Mouse (Mus musculus): ENCODE results near the gene Frat1. TPM values are rescaled to one million over a fixed set of nuclear protein-coding genes. Genes with fewer than 3 reads are reported as not detected.

The Frat1 gene
- total RNA-seq, 2 experiments from 2014 or later = 3.7 to 4.9 TPM

DNA sequence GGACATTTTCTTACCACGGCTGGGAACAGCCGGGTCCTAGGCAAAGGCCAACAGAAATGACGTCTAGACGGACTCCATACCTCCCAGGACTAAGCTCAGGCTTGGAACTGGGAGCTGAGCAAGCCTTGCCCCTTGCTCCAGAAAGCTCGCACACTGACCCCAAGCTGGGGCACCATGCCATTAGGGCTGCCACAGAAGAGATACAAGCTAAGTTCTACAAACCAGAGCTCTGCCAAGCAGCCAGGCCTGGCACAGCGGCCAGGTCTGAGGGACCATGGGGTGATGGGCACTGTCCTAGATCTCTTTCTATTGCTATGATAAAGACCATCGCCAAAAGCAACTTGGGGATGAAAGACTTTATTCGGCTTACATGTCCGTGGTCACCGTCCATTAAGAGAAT lies 17.2 kb upstream of the Frat1 start:
- no peak for DNase-seq (ENCODE audit: low spot score)
- intact Hi-C loops (cut with DNase I) = no loop called here

DNA sequence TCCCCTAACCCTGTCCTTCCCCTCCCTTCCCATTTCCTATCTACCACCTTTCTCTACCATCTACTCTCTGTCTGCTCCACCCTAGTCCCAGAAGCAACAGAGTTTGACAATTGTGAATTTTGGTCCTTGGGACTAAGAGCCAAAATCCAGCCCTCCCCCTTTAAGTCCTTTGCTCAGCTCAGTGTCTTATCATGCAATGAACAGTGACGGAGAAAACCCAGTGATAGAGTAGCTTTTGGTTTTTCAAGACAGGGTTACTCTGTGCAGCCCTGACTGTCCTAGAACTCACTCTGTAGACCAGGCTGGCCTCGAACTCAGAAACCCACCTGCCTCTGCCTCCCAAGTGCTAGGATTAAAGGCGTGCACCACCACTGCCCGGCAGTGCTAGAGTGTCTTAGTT lies 16.4 kb upstream of the Frat1 start:
- intact Hi-C loops (cut with DNase I) = no loop called here
- no peak for DNase-seq (ENCODE audit: low spot score)

DNA sequence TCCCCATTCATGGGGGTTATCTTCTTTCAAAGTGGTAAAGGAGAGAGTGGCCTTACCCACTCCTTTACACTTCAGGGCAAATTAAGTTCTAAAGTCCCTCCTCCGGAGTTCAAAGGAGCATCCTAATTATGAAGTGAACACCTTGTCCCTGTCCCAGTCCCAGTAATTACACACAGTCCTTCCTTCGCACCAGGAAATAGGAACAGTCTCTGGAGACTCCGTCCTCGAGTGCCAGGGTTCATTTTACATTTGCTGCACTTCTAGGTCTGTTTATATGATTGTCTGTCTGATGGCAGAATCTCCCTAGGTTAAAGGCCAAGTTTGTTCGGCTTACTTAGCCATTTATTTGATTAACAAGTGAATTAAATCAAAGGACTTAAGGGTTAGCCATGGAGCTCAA lies 13.4 kb upstream of the Frat1 start:
- intact Hi-C loops (cut with DNase I) = no loop called here
- DNase-seq (ENCODE audit: low spot score) = no peak

DNA sequence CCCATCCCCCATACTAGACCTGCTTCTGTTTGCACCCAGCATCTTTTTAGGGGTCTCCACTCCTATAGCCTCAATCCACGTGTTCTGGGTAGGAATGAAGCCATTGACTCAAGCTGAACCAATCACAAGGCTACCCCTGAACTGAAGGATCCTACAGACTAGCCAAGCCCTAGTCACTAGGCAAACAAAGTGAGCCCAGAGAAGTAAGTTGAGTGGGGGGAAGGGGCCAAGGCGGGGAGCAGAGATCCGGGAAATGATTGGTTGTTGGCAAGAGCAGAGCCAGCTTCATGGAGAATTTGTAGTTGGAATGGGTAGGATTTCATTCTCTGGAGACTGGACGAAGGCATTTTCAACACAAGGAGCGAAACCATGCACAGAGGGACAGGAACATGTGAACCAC lies 12.9 kb upstream of the Frat1 start:
- intact Hi-C loops (cut with DNase I) = no loop called here
- no peak for DNase-seq (ENCODE audit: low spot score)

DNA sequence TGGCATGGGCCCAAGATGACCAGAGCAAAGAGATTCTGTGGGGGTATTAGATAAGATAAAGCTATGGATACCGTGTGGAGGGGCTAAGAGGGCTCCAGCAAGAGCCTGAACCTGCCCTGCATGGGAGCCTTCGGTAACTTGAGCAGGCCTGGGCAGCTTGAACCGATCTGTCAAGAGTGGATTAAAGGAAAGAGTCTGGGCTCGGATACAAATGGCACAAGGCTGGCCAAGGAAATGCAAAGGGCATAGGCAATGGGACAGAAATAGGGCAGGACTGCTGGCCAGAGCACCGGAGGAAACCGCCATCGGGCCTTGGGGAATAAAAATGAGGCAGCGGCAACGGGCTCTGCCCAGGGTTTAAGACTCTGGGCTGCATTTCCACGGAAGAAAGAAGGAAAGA lies 12.4 kb upstream of the Frat1 start:
- intact Hi-C loops (cut with DNase I) = no loop called here

DNA sequence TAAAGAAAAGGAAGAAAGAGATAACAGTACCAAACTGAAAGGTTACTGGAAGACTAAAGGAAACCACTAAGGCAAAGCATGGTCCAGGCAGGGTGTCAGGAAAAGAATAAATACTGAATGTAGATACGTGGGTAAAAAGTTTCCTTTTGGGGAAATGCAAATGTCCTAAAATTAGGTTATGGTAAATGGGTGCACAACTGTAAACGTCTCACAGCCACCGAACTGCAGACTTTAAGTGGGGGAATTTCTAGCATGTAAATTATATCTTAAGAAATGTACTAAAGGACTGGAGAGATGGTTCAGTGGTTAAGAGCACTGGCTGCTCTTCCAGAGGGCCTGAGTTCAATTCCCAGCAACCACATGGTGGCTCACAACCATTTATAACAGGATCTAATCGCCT lies 11.0 kb upstream of the Frat1 start:
- DNase-seq (ENCODE audit: low spot score) = no peak
- intact Hi-C loops (cut with DNase I) = no loop called here

More for the DNA sequence above, 12.4 kb upstream of the Frat1 start:
- DNase-seq (ENCODE audit: low spot score) = no peak

DNA sequence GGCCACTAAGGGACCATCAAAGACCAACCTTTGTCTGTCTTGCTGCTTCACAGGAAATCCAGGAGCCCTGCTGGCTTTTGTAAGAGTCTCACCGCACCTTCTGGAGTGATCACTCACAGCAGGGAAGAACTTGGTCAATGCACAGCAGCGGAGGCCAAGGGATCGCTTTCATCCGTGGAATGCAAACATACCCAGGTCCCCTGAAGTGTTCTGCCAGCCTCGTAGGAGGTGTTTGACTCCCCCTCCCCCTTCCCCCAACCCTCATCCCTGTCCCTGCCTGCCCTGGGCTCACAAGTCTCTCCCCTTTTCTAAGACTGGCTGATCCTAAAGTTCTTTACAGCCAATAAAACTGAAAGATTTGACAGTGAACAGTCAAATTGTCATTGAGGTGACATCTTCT lies 8.3 kb upstream of the Frat1 start:
- DNase-seq (ENCODE audit: low spot score) = no peak
- intact Hi-C loops (cut with DNase I) = no loop called here

DNA sequence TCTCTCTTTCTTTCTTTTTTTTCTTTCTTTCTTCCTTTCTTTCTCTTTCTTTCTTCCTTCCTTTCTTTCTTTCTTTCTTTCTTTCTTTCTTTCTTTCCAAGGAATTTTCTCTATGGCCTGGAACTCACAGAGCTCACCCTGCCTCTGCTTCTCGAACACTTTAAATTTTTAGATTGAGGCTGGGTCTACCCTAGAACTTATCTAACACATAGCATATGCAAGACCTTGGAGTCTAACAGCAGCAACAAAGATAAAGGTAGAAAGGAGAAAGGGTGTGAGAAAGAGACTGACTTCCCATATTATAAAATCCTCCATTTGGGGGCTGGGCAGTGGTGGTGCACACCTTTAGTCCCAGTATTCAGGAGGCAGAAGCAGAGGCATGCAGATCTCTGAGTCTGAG lies 7.2 kb upstream of the Frat1 start:
- intact Hi-C loops (cut with DNase I) = no loop called here
- DNase-seq (ENCODE audit: low spot score) = no peak

DNA sequence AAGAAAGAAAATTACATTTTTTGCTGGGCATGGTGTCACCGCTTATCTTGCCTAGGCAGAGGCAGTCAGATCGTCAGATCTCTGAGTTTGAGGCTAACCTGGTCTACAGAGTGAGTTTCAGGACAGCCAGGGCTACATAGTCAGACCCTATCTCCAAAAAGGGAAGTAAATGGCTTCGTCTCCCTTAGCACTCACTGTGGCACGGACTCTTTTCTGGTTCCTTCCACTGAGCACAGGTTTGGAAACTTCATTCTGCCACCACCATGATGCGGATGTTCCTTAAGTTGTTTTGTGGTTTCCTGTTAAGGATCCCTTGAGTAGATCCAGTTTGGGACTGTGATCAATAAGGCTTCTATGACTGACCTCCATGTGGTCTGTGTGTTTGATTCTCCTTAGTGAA lies 4.8 kb upstream of the Frat1 start:
- DNase-seq (ENCODE audit: low spot score) = no peak
- intact Hi-C loops (cut with DNase I) = no loop called here

DNA sequence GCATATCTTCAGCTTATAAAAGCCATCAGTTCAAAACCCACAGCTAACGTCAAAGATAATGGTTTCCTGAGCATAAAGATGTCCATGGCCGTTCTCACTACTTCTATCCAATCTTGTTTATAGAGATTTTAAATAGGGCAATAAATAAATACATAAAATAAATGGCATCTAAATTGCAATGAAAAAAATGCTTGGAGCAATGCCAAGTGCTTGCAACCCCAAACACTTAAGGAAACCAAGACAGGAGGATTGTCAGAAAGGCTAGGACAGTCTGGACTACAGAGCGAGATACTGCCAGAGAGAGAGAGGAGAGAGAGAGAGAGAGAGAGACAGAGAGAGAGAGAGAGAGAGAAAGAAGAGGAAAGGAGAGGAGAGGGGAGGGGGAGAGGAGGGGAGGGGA lies 3.2 kb upstream of the Frat1 start:
- no peak for DNase-seq (ENCODE audit: low spot score)
- intact Hi-C loops (cut with DNase I) = no loop called here

DNA sequence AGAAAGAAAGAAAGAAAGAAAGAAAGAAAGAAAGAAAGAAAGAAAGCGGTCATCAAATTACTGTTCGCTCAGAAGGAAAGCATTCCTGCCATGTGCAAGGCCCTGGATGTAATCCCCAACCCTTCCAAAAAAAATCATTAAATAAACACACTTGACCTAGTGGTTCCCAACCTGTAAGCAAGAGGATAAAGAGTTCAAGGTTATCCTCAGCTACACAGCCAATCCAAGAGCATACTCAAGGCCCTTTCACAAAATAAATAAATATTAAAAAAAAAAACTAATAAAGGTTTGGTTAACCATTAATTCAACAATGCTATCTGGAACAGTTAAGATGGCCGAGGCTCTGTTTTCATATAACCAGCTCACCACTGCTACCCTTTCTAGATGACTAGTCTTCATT lies 829 bp upstream of the Frat1 start:
- no peak for DNase-seq (ENCODE audit: low spot score)
- intact Hi-C loops (cut with DNase I) = no loop called here

DNA sequence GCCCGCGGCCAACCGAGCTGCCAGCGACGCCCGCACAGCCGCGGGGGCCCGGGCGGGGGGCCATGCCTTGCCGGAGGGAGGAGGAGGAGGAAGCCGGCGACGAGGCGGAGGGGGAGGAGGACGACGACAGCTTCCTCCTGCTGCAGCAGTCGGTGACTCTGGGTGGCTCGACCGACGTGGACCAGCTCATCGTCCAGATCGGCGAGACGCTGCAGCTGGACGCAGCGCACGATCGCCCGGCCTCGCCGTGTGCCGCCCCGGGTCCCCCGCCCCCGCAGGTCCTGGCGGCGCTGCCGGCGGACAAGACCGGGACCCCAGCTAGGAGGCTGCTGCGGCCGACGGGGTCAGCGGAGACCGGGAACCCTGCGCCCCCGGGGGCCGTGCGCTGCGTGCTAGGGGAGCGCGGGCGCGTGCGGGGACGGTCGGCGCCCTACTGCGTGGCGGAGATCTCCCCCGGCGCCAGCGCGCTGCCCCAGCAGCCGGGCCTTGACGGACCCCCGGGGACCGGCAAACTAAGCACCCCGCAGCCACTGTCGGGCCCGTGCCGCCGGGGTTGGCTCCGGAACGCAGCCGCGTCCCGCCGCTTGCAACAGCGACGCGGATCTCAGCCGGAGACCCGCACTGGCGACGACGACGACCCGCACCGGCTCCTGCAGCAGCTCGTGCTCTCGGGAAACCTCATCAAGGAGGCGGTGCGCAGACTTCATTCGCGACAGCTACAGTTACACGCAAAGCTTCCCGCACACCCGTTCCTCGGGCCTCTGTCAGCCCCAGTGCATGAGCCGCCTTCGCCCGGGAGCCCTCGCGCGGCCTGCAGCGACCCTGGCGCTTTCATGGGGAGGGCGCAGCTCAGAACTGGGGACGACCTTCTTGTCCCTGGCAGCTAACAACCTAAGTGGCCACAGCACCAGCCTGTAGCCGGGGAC lies 599 bp downstream of the Frat1 start:
- intact Hi-C loops (cut with DNase I) = loop anchor here (2.0 kb wide), 2 partner anchors 16 to 28 kb away; partner anchors contain the start of gene Arhgap19
- peak; percentile 15 for DNase-seq (ENCODE audit: low spot score)

DNA sequence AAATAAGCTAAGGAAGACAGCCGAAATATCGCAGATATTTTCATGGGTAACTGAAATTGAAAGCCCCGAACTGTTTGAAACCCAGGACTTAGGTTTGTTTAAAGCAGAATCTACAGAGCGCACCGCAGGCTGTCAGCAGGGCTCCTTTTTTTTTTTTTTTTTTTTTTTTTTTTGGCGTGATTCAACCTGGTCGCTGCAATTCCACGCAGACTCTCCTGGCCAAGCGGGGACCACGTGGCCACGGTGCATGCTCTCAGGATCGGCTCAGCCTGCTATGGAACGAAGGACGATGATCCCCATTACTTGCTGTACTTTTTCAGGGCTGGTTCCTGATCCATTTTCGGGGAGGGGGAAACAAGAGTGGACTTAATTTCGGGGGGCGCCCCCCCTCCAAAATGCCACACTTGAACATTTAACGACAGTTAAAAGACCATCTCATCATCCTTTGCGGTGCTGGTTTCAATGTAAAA lies 1.4 kb downstream of the Frat1 start:
- intact Hi-C loops (cut with DNase I) = loop anchor here (2.0 kb wide), 2 partner anchors 16 to 28 kb away; partner anchors contain the start of gene Arhgap19
- DNase-seq (ENCODE audit: low spot score) = no peak

DNA sequence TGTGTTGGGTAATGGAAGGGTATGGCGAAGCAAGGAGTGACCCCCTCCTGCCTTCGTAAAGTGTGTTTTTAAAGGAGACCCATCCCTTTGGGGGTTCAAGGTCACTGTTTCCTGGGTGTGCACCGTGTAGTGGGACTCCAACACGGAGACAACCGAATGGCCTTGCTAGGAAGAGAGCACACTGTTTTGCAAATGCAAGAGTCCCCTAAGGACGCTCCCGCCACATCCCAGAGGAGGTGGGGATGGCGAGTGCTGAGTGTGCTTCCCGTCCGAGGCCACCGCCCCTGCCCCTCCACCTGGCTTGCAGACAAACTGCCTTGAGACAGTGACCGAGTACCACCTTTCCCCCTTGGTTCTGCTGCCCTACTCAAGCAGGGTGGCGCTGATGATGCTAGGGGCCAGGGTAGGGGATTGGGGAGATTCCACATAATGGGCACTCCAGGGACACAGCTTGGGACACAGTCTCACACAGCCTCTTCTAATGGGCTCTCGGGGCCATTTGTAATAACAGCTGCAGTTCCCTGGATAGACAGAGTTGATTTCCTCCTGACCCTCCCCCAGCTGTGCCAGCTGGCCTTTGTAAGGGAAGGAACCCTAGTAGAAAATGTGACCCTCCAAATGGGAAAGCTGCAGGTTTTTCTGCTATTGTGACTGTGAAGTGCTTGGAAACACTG lies 2.1 kb downstream of the Frat1 start:
- intact Hi-C loops (cut with DNase I) = loop anchor here (2.0 kb wide), 2 partner anchors 15 to 29 kb away; partner anchors contain the start of gene Arhgap19
- DNase-seq (ENCODE audit: low spot score) = no peak

DNA sequence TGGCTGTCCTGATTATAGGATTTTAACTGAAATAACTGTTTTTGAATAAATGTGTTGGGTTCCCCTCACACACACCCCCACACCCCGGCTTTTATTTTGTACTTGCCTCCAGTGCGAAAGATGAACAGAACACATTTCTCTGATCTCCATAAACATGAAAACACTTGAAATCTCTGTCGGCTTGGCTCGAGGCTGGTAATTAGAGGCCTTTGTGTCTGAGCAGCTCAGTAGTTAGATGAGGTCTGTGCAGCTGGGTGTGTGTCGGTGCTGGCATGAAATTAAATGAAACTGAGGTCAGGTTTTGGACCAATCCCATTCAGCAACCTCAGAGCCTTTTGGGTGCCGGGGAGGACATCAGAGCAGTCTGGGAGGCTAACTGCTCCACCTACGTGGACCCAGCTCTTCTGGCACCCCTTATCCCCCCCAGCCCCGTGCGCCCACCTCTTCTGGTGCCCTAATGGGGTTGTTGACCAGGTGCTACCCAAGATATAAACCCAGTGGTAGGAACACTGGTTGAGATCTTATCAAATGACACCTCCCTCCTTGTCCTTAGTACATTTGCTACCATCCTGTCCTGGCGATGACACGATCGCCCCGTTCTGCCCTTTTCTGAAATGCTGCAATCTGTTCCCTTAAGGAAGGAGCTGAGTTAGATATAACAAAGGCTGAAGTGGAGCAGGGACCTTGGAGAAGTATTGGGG lies 2.9 kb downstream of the Frat1 start:
- intact Hi-C loops (cut with DNase I) = no loop called here
- DNase-seq (ENCODE audit: low spot score) = no peak

DNA sequence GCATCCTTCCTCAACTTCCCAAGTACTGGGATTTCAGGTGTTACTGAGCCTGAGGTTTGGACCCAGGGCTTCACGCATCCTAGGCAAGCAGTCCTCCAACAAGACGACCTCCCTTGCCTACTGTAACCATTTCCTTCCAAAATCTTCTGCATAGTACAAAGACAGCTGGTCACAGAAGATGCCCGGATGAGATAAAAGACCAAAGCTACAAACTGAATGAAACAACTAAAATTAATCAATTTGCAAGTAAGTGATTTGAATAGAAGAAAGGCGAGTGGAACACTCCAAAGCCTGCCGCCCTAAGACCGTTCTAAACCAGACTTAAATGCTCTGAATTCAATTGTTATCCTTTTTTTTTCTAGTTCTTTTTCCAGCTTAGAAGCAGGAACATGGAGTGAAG lies 5.6 kb downstream of the Frat1 start:
- intact Hi-C loops (cut with DNase I) = no loop called here
- DNase-seq (ENCODE audit: low spot score) = no peak

DNA sequence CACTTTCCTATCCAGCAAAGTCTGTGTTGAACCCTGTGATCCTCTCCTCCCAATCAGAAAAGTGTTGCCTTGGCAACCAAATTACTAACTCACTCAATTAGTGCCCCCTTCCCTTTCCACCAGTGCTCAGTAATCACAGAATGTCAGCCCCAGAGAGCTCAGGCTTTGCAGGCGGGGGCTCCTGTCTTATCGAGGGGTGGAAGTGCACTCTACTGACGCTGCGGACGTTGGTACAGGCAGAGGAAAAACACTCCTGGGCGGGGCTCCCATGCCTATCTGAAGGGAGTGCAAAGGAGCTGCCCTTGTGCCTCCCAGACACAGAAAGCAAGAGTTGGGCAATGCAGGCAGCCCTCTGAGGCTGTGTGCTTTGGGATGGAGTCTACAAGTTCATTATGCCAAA lies 6.0 kb downstream of the Frat1 start:
- peak; percentile 8 for DNase-seq (ENCODE audit: low spot score)
- intact Hi-C loops (cut with DNase I) = no loop called here

DNA sequence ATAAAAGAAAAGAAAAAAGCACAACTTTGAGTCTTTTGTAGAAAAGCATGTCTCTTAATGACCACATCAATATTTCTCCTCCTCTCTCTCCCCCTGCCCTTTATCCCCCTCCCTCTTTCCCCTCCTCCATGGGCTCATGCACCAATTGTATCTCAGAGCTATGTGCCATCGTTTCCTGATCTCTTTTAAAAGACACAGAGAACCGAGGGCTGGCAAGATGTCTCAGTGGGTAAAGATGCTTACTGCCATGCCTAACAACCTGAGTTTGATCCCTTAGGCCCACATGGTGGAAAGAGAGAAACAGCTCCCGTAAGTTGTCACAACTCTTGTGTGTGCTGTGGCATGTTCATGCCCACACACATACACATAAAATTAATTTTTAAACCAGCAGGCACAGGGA lies 6.9 kb downstream of the Frat1 start:
- intact Hi-C loops (cut with DNase I) = no loop called here
- DNase-seq (ENCODE audit: low spot score) = no peak

DNA sequence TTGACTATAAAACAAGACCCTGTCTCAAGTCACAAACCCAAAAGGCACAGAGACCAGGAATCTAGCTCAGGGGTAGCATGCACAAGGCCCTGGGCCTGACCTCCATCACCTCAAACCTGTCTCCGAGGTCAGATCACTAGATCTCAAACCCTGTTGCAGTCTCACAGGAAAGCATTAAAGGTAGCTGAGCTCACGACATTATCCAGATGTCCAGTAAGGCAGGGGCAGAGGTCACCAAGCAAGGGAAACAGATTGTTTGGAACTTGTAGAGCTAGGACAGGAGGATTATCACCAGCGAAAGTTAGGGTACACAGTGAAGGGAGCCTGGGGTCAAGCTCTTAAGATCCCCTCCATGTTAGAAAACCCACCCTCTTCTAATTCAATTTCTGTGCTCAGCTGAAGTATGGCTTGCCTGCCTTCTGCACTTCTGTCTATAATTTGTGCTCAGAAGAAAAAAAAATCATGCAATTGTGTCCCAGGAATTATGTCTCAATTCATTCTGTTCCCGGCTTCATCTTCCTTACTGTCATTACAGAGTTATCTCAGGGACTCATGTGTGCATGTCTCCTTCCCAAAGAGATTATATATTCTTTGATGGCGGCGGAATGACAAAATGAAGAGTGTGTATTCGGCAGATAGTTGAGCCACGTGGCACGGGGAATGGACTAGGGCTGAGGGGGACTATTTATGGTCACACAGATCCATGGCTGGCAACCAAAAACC lies 7.6 kb downstream of the Frat1 start:
- no peak for DNase-seq (ENCODE audit: low spot score)
- intact Hi-C loops (cut with DNase I) = no loop called here

DNA sequence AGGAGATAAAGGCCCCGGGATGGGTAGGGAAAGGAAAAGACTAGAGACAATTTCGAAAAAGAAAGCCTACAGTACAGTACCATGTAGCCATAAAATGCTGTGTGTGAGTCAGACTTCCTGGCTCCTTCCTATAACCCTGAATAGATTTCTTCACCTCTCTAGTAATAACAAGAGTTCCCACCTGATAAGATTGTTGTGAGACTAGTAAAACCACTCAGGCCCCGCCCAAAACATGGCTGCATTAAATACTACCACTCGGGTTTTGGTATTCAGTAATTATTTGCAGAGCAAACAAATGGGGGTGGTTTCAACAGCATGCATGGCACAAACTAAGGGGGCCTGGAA lies 8.1 kb downstream of the Frat1 start:
- no peak for DNase-seq (ENCODE audit: low spot score)
- intact Hi-C loops (cut with DNase I) = no loop called here

Measured in heart, postnatal 25 days (tissue).